Mouse (Mus musculus) kidney, postnatal 0 days (tissue): ENCODE data around the gene Nudt5. TPM values are rescaled to one million over a fixed set of nuclear protein-coding genes. Genes with fewer than 3 reads are reported as not detected.

Experiments used
- ATAC-seq: fragments of 200-750 bp; cut with Nextera tagmentation; replicated peaks from 2 replicates; pipeline ENCODE4 v1.8.0; 2017; ENCODE audit warnings: low read depth, moderate number of reproducible peaks, moderate TSS enrichment, moderate library complexity; ENCODE audit not compliant: low FRiP score
- DNase-seq: peaks from one replicate; pipeline ENCODE4 v3.0.0-alpha.2; 2016; ENCODE audit warnings: low spot score
- H3K27ac ChIP-seq: fragments of 300-500 bp; sonication (generic); 2 replicates; pipeline ENCODE4 v1.5.1; 2014; ENCODE audit warnings: mild to moderate bottlenecking
- H3K27me3 ChIP-seq: fragments of 300-500 bp; sonication (generic); 2 replicates; pipeline ENCODE4 v1.6.1; 2014; ENCODE audit warnings: low read length, mixed read lengths; ENCODE audit not compliant: insufficient read depth
- H3K36me3 ChIP-seq: fragments of 300-500 bp; sonication (generic); 2 replicates; pipeline ENCODE4 v1.6.1; 2014; ENCODE audit warnings: low read length, mixed read lengths; ENCODE audit not compliant: insufficient read depth
- H3K4me1 ChIP-seq: fragments of 300-500 bp; sonication (generic); replicated peaks from 2 replicates; pipeline ENCODE4 v1.6.1; 2014; ENCODE audit warnings: antibody characterized with exemption, low read length, mixed read lengths; ENCODE audit not compliant: insufficient read depth
- H3K4me2 ChIP-seq: fragments of 300-500 bp; sonication (generic); 2 replicates; pipeline ENCODE4 v1.6.1; 2014; ENCODE audit warnings: mild to moderate bottlenecking, low read length, moderate library complexity, mixed read lengths
- H3K4me3 ChIP-seq: fragments of 300-500 bp; sonication (generic); replicated peaks from 2 replicates; pipeline ENCODE4 v1.5.1; 2014; ENCODE audit warnings: low read depth, low read length
- H3K9ac ChIP-seq: fragments of 300-500 bp; sonication (generic); 2 replicates; pipeline ENCODE4 v1.6.1; 2014; ENCODE audit warnings: low read depth, low read length
- H3K9me3 ChIP-seq: fragments of 300-500 bp; sonication (generic); replicated peaks from 2 replicates; pipeline ENCODE4 v1.6.1; 2016; ENCODE audit warnings: low read length, inconsistent platforms, mixed read lengths
- CTCF ChIP-seq: IDR thresholded peaks from 2 replicates; pipeline ENCODE4 v1.5.1; 2016; ENCODE audit warnings: antibody characterized with exemption, low read depth, mild to moderate bottlenecking, moderate library complexity
- WGBS: fragments of 180-500 bp; shearing (Covaris S2); extraction: QIAGEN DNeasy Blood & Tissue Kit; methylation state at CpG from one replicate; pipeline ENCODE4 v1.1.7; 2014; 5-methylcytosine and 5-hydroxymethylcytosine counted together
- polyA plus RNA-seq: library from polyadenylated mRNA; unstranded; fragments of >200 nt; fragmentation: Nextera tagmentation; extraction: Ambion mirVana; gene quantifications from 2 replicates; pipeline ENCODE4 v1.2.1, GENCODE M21; 2015

The Nudt5 gene
- polyA plus RNA-seq, 1 experiment from 2014 or later = 40.8 TPM

DNA sequence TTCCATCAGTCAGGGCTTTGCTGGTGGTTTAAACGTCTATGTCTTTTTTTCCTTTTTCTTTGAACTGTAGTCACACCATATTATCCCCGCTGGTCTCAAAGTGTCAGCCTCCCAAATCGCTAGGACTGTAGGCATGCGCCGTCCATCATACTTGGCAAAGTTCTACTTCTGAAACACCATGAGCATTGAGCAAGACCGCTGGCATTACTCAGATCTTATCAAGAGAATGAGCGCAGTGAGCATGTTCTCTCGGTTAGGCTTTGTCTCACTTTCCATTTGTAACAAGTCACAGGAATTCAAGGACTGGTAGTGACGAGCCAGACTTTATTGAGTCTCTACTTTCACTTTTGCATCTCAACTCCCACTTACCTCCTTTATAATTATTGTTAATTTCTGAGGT, 6.3 kb downstream of the Nudt5 start:
- Histone ChIP-seq H3K4me3 (no peak overlapping the region), H3K9me3 (no peaks in the 10 kb centered on the region), H3K27ac (no peak overlapping the region), H3K27me3 (no peaks in the 10 kb centered on the region), H3K4me2 (no peak overlapping the region), H3K9ac (no peak overlapping the region), H3K36me3 (peaks cover 5% of the 10 kb centered on the region; the same call in 1 of the 2 replicates), H3K4me1 (no peaks in the 10 kb centered on the region)
- no peak for TF ChIP-seq CTCF
- ATAC-seq = no peak
- 85% methylated on average over 9 of the region's 9 CpGs for WGBS
- DNase-seq = no peak

DNA sequence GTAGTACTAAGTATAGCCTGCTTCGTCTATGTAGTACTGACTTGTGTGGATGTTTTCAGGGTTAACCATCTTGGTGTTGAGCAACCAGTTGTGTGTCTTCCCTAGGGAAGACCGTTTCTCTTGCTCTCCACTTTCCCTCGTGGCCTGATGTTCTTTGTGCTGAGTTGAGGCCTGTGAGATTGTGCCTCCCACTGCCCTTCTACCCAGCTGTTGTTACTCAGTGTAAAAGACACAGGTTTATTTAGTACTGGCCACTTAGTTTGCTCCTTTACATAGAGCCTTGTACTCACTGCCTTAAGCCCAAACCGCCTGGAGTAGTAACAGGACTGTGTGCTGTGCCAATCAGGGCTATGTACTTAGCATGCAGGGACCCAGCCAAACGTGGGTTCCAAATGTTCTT, 7.0 kb downstream of the Nudt5 start:
- H3K9ac ChIP-seq = no peak overlapping the region
- no peak overlapping the region for H3K27ac ChIP-seq
- no peak for TF ChIP-seq CTCF
- H3K4me2 ChIP-seq = no peak overlapping the region
- no peaks in the 10 kb centered on the region for H3K9me3 ChIP-seq
- WGBS = 81% methylated on average over 5 of the region's 5 CpGs
- no peaks in the 10 kb centered on the region for H3K27me3 ChIP-seq
- H3K4me3 ChIP-seq = no peak overlapping the region
- H3K4me1 ChIP-seq = no peaks in the 10 kb centered on the region
- H3K36me3 ChIP-seq = peaks cover 5% of the 10 kb centered on the region; the same call in 1 of the 2 replicates
- DNase-seq = no peak
- no peak for ATAC-seq

DNA sequence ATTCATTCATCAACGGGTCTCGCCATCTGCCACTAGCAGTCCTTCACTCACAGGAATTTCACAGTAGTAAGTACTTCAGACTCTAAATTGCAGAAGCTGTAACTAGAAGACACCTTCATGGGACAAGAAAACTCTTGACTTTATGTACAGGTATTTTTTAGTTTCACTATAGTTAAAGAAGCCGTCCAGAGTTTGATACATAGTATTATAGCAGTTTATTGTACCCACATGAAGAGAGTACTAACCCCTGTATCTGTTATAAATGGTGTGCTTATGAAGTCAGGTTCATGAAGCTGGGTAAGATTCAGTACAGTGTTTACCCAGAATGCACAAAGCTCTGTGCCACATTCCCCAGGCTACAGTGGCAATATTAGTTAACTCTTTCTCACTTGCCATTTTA, 18.0 kb downstream of the Nudt5 start, which contains the start of gene Gm13199:
Gene Gm13199, minus strand, starts transcription at position 101 of the 400 bp plus-strand sequence.
- H3K27ac ChIP-seq = no peak within 1 kb of the TSS
- no peaks in the 10 kb centered on the region for H3K27me3 ChIP-seq
- no peak for ATAC-seq
- no peak within 1 kb of the TSS for H3K4me3 ChIP-seq
- whole genome bisulfite sequencing = 89% methylated on average over 3 of the region's 3 CpGs
- H3K36me3 ChIP-seq = peaks cover 32% of the 10 kb centered on the region
- no peak for TF ChIP-seq CTCF
- no peak within 1 kb of the TSS for H3K9ac ChIP-seq
- H3K9me3 ChIP-seq = no peaks in the 10 kb centered on the region
- H3K4me1 ChIP-seq = no peaks in the 10 kb centered on the region
- no peak for DNase-seq
- no peak within 1 kb of the TSS for H3K4me2 ChIP-seq

GRCm38 (mm10) chr2:5867681-5868080, 22.9 kb downstream of the Nudt5 start:
- no peak overlapping the region for H3K4me3 ChIP-seq
- H3K4me2 ChIP-seq = no peak overlapping the region
- no peak overlapping the region for H3K27ac ChIP-seq
- H3K9me3 ChIP-seq = no peaks in the 10 kb centered on the region
- no peaks in the 10 kb centered on the region for H3K4me1 ChIP-seq
- no peaks in the 10 kb centered on the region for H3K27me3 ChIP-seq
- 78% methylated on average over 2 of the region's 2 CpGs for WGBS
- no peak for DNase-seq
- H3K9ac ChIP-seq = no peak overlapping the region
- H3K36me3 ChIP-seq = peaks cover 27% of the 10 kb centered on the region
- no peak for ATAC-seq
- TF ChIP-seq CTCF = no peak

- no peak overlapping the region for H3K27ac ChIP-seq
- DNase-seq (no peak), ATAC-seq (no peak)
- no peaks in the 10 kb centered on the region for H3K4me1 ChIP-seq
- WGBS = 86% methylated on average over 5 of the region's 5 CpGs
- H3K27me3 ChIP-seq = no peaks in the 10 kb centered on the region
- H3K4me3 ChIP-seq = no peak overlapping the region
- H3K4me2 ChIP-seq = no peak overlapping the region
- H3K9me3 ChIP-seq = no peaks in the 10 kb centered on the region
- TF ChIP-seq CTCF = no peak
- no peak overlapping the region for H3K9ac ChIP-seq
- H3K36me3 ChIP-seq = peaks cover 29% of the 10 kb centered on the region
These were observed 24.9 kb downstream of the Nudt5 start for GRCm38 (mm10) chr2:5869746-5870145.

GRCm38 (mm10) chr2:5877446-5877845, 32.6 kb downstream of the Nudt5 start:
- no peak for ATAC-seq
- Histone ChIP-seq H3K4me3 (no peak overlapping the region), H3K9me3 (no peaks in the 10 kb centered on the region), H3K4me2 (no peak overlapping the region), H3K4me1 (no peaks in the 10 kb centered on the region), H3K9ac (no peak overlapping the region), H3K27me3 (no peaks in the 10 kb centered on the region), H3K36me3 (peaks cover 48% of the 10 kb centered on the region), H3K27ac (no peak overlapping the region)
- WGBS = 73% methylated on average over 3 of the region's 3 CpGs
- DNase-seq = no peak
- no peak for TF ChIP-seq CTCF

DNA sequence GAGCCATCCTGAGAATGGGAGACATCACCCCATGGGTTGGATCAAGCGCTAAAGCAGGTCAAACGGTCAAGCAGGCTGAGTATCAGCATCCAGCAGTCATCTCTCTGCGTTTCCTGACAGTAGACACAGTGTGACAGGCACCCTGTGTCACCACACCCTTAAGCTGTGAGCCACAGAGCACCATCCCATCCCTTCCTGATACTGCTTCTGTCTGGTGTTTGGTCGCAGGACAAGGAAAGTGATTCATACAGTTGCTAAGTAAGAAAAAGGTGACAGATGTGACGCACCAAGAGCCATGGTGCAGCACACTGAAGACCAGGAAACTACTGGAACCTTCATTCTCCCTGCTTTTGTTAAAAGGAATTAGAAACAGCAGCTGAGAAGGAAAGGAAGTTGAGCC, 44.0 kb downstream of the Nudt5 start:
- 82% methylated on average over 5 of the region's 5 CpGs for WGBS
- no peaks in the 10 kb centered on the region for H3K4me1 ChIP-seq
- ATAC-seq (no peak), DNase-seq (no peak)
- no peaks in the 10 kb centered on the region for H3K27me3 ChIP-seq
- H3K4me2 ChIP-seq = no peak overlapping the region
- no peaks in the 10 kb centered on the region for H3K9me3 ChIP-seq
- H3K36me3 ChIP-seq = peaks cover 29% of the 10 kb centered on the region
- no peak overlapping the region for H3K9ac ChIP-seq
- H3K4me3 ChIP-seq = no peak overlapping the region
- TF ChIP-seq CTCF = no peak
- H3K27ac ChIP-seq = no peak overlapping the region
